8 mouse cellular contexts compared by ENCODE assay signal in genomic region chr11:105731541-105731940, GRCm38 (mm10).
DNase-seq lines count a peak whose midpoint lies in the region; ATAC-seq lines count a peak whose summit lies in the region.

No protein-coding gene starts in this region.

- DNase-seq in cerebellum, adult 11-12 months: peak; percentile 24
- peak; percentile 27 for DNase-seq in embryo, embryonic 11.5 days (ENCODE audit: low read depth, low spot score)
- DNase-seq in layer of hippocampus, adult 11-12 months (ENCODE audit: low spot score): peak; percentile 37
- DNase-seq in midbrain, embryonic 14.5 days: peak; percentile 88
- DNase-seq in urinary bladder, postnatal 14 days (ENCODE audit: low spot score): no peak
- no peak for DNase-seq in urinary bladder, adult 18-20 months (ENCODE audit: low spot score in 2 of 2)
- DNase-seq in heart, postnatal 25 days (ENCODE audit: low spot score): no peak
- DNase-seq in liver: no peak

- ATAC-seq in midbrain, embryonic 14.5 days (ENCODE audit: low FRiP score, low TSS enrichment): no peak; the same call in 1 of the 2 replicates

- intact Hi-C loops in heart, postnatal 25 days (cut with DNase I): no loop called here

- H3K9me3 ChIP-seq in midbrain, embryonic 14.5 days (ENCODE audit: control insufficient read depth, low read length): no peaks in the 10 kb centered on the region

- H3K4me1 ChIP-seq in midbrain, embryonic 14.5 days (ENCODE audit: control insufficient read depth, insufficient read depth, low read length): peaks cover 12% of the 10 kb centered on the region

- H3K36me3 ChIP-seq in midbrain, embryonic 14.5 days (ENCODE audit: control insufficient read depth, insufficient read depth, low read length): no peaks in the 10 kb centered on the region

- peak overlapping the region; percentile 13 for H3K4me3 ChIP-seq in midbrain, embryonic 14.5 days (replicated peaks; ENCODE audit: low read depth, low read length)

- H3K9ac ChIP-seq in midbrain, embryonic 14.5 days (replicated peaks; ENCODE audit: low read length): 0 out of 2 replicates have a peak overlapping the region, but pooled peaks have one; percentile 27

- H3K4me2 ChIP-seq in midbrain, embryonic 14.5 days (ENCODE audit: low read length): peak overlapping the region; percentile 48

- H3K27ac ChIP-seq in midbrain, embryonic 14.5 days (replicated peaks; ENCODE audit: low read depth, low read length): peak overlapping the region; percentile 79

- 32% methylated on average over 6 of the region's 6 CpGs for WGBS in midbrain, embryonic 14.5 days

- H3K27me3 ChIP-seq in midbrain, embryonic 14.5 days (ENCODE audit: control insufficient read depth, insufficient read depth, low read length): no peaks in the 10 kb centered on the region

Comparison
In these comparisons a context has a peak if more than half of its experiments do, and no peak if none do; other contexts are left out.
1. DNase-seq: peak in cerebellum, adult 11-12 months (single experiment), embryo, embryonic 11.5 days (single experiment), layer of hippocampus, adult 11-12 months (single experiment) and midbrain, embryonic 14.5 days (single experiment); none in urinary bladder, postnatal 14 days (single experiment), urinary bladder, adult 18-20 months (0 of 2), heart, postnatal 25 days (single experiment) and liver (single experiment).